Mouse (Mus musculus): ENCODE measurements at regions not wholly inside any gene's neighbourhood (a gene's known extent, or its start where the extent isn't known, plus 50 kb on each side); places are given as distances from the start of the nearest gene placed in this dataset.
A peak's percentile ranks its signal among the peaks of the same experiment; 100 is the strongest.

DNA sequence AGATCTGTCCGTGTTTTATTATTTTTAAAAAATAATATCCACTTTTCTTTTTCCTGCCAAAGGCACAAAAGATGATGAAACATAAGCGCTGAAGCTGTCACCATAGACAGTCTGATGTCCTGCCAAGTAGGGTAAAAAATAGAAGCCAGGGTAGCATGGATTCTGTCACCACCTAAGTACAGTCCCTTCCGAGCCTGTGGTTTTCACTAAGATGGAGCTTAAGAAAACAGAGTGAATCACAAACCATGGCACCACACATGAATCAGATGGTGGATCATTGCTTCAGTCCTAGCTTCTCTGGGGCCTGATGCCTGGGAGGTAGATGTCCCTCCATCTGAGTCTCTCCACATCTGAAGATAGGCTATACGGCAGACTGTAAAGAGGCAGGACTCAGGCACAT, 55.9 kb upstream of the Fmod start:
- no peak for DNase-seq (ENCODE audit: low spot score)

DNA sequence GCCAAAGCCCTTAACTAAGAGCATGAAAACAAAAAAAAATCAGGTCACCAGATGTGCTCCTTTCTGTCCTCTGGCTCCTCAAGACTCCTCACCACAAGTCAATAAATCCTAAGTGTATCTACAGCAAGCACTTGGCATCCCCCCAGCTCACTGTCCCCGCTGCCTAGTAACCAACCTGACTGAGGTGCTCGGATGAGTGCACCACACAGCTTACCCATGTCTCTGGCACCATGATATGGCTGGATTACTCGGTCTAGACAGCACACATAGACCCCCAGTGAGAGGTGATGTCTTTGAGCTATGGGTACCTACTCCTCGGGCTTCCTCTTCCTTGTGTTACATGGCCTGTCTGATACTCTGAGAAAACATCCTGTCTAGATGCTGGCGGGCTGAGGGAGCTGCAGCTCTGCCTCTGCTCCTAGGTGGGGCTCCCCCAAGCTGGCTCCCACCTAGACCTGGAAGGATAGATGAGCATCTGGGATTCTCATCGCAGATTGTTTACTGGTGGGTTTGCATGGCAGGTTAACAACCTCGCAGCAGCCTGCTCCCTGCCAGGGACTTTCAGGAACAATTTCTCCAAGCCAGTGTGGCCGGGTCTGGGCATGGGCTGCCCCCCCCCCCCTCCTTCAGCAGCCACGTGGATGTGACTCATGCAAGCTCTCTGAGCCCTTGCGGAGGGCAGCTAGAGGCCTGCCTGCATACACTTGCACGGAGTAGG, 57.2 kb upstream of the Prelp start:
- peak; percentile 21 for DNase-seq (ENCODE audit: low spot score)

DNA sequence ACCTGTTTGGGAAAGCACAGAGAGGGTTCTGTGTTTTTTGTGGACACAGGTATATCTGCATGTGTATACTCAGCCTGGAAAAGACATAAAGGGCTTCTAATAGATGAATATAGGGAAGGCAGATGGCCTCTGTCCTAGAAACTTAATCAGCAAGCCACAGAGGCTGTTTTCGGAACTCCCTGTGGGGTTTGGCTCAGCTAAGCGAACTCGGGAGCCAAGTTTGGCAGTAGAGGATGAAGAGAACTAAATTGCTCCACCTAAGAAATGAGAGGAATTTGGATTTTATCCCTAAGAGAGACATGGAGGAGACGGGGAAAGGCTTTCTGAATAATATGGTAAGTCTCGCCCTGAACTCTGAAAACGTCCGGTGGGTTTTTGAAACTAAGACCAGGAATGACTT, 56.0 kb upstream of the Prelp start:
- DNase-seq (ENCODE audit: low spot score), result no peak

DNA sequence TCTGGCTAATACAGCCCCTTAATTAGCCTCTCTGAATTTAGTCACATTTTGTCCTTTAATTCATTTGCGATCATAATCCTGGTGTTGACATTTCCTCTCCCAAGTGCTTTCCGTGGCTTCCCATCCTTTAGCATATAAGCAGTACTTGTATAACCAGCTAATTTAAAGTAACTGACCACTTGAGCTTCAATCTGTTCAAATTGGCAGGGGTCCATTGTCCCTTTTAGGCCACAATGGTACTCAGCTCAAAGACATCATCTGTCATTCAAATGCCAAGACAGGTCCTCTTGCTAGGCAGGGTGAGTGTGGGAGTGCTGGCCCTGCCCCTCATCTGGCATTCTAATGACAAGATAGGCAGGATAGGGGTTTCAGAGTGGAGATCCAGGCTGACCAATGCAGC, 52.6 kb upstream of the Prelp start:
- DNase-seq (ENCODE audit: low spot score), result no peak

DNA sequence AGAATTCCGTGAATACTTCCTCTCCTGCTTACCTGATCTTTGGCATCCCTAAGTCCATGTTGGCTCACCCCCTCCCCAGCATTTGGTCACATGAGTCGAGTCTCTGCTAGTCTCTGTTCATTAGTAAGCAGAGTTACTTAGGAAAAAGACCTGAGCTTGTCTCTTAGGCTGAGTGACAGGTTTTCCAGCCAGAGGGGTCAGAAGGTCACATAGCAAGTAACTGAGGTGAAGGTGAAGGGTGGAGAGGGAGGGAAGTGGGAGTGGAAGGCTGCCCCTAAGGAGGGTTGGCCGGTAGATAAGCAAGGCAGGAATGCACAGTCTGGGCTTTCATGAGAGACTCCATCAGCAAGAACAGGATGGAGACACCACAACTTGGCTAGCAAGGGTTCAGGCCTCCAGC, 50.1 kb upstream of the Prelp start:
- no peak for DNase-seq (ENCODE audit: low spot score)

Measured in layer of hippocampus, adult 11-12 months (tissue).